Mouse (Mus musculus): ENCODE measurements around the gene Car2. TPM values are rescaled to one million over a fixed set of nuclear protein-coding genes. Genes with fewer than 3 reads are reported as not detected.

The Car2 gene
- polyA plus RNA-seq, 1 experiment from 2014 or later, result 27.9 TPM

GRCm38 (mm10) chr3:14879293-14879692 lies 6.8 kb upstream of the Car2 start:
- Histone ChIP-seq H3K27me3 (ENCODE audit: control insufficient read depth, insufficient read depth, low read length) (no peaks in the 10 kb centered on the region), H3K27ac (replicated peaks in 1 of 2; ENCODE audit: control insufficient read depth in 1 of 2, insufficient read depth in 1 of 2, low read depth in 2 of 2, low read length in 2 of 2) (no peak overlapping the region), H3K36me3 (ENCODE audit: control insufficient read depth, insufficient read depth, low read length) (no peaks in the 10 kb centered on the region), H3K9ac (ENCODE audit: low read length) (no peak overlapping the region), H3K9me3 (ENCODE audit: control insufficient read depth, low read length) (no peaks in the 10 kb centered on the region), H3K4me1 (ENCODE audit: control insufficient read depth in 2 of 2, insufficient read depth in 2 of 2, low read length in 2 of 2) (peaks cover 2 to 6% of the 10 kb centered on the region in 2 experiments; a peak in 2 of 4 replicates), H3K4me3 (ENCODE audit: control insufficient read depth in 1 of 2, insufficient read depth in 1 of 2, low read depth in 1 of 2, low read length in 2 of 2) (no peak overlapping the region), H3K4me2 (ENCODE audit: low read length) (no peak overlapping the region)
- no peak for ATAC-seq (ENCODE audit: insufficient number of reproducible peaks, insufficient read depth, low FRiP score, low read depth)
- WGBS, result 53% methylated on average over 3 of the region's 3 CpGs

- WGBS, result 72% methylated on average over 2 of the region's 2 CpGs
- Histone ChIP-seq H3K4me1 (ENCODE audit: control insufficient read depth in 2 of 2, insufficient read depth in 2 of 2, low read length in 2 of 2) (peaks cover 2 to 6% of the 10 kb centered on the region in 2 experiments; a peak in 2 of 4 replicates), H3K36me3 (ENCODE audit: control insufficient read depth, insufficient read depth, low read length) (no peaks in the 10 kb centered on the region), H3K4me2 (ENCODE audit: low read length) (no peak overlapping the region), H3K4me3 (ENCODE audit: control insufficient read depth in 1 of 2, insufficient read depth in 1 of 2, low read depth in 1 of 2, low read length in 2 of 2) (no peak overlapping the region), H3K9ac (ENCODE audit: low read length) (no peak overlapping the region), H3K27me3 (ENCODE audit: control insufficient read depth, insufficient read depth, low read length) (no peaks in the 10 kb centered on the region), H3K9me3 (ENCODE audit: control insufficient read depth, low read length) (no peaks in the 10 kb centered on the region), H3K27ac (replicated peaks in 1 of 2; ENCODE audit: control insufficient read depth in 1 of 2, insufficient read depth in 1 of 2, low read depth in 2 of 2, low read length in 2 of 2) (no peak overlapping the region)
- no peak for ATAC-seq (ENCODE audit: insufficient number of reproducible peaks, insufficient read depth, low FRiP score, low read depth)
Measured at GRCm38 (mm10) chr3:14880277-14880676, 5.8 kb upstream of the Car2 start.

GRCm38 (mm10) chr3:14882005-14882404 lies 4.1 kb upstream of the Car2 start:
- H3K36me3 ChIP-seq (ENCODE audit: control insufficient read depth, insufficient read depth, low read length), result no peaks in the 10 kb centered on the region
- H3K9me3 ChIP-seq (ENCODE audit: control insufficient read depth, low read length), result no peaks in the 10 kb centered on the region
- H3K27ac ChIP-seq (replicated peaks in 1 of 2; ENCODE audit: control insufficient read depth in 1 of 2, insufficient read depth in 1 of 2, low read depth in 2 of 2, low read length in 2 of 2), result no peak overlapping the region
- no peaks in the 10 kb centered on the region for H3K27me3 ChIP-seq (ENCODE audit: control insufficient read depth, insufficient read depth, low read length)
- H3K4me2 ChIP-seq (ENCODE audit: low read length), result no peak overlapping the region
- peaks cover under 1 to 3% of the 10 kb centered on the region in 2 experiments; a peak in 3 of 4 replicates for H3K4me1 ChIP-seq (ENCODE audit: control insufficient read depth in 2 of 2, insufficient read depth in 2 of 2, low read length in 2 of 2)
- no peak overlapping the region for H3K9ac ChIP-seq (ENCODE audit: low read length)
- ATAC-seq (ENCODE audit: insufficient number of reproducible peaks, insufficient read depth, low FRiP score, low read depth), result no peak
- H3K4me3 ChIP-seq (ENCODE audit: control insufficient read depth in 1 of 2, insufficient read depth in 1 of 2, low read depth in 1 of 2, low read length in 2 of 2), result no peak overlapping the region

- Histone ChIP-seq H3K9me3 (ENCODE audit: control insufficient read depth, low read length) (no peaks in the 10 kb centered on the region), H3K9ac (ENCODE audit: low read length) (no peak overlapping the region), H3K36me3 (ENCODE audit: control insufficient read depth, insufficient read depth, low read length) (no peaks in the 10 kb centered on the region), H3K4me3 (ENCODE audit: control insufficient read depth in 1 of 2, insufficient read depth in 1 of 2, low read depth in 1 of 2, low read length in 2 of 2) (no peak overlapping the region), H3K4me1 (ENCODE audit: control insufficient read depth in 2 of 2, insufficient read depth in 2 of 2, low read length in 2 of 2) (peaks cover 1 to 4% of the 10 kb centered on the region in 2 experiments; a peak in 2 of 4 replicates), H3K27me3 (ENCODE audit: control insufficient read depth, insufficient read depth, low read length) (no peaks in the 10 kb centered on the region), H3K4me2 (ENCODE audit: low read length) (no peak overlapping the region), H3K27ac (replicated peaks in 1 of 2; ENCODE audit: control insufficient read depth in 1 of 2, insufficient read depth in 1 of 2, low read depth in 2 of 2, low read length in 2 of 2) (no peak overlapping the region)
- 64% methylated on average over 3 of the region's 3 CpGs for WGBS
- ATAC-seq (ENCODE audit: insufficient number of reproducible peaks, insufficient read depth, low FRiP score, low read depth), result no peak
Measured at GRCm38 (mm10) chr3:14882756-14883155, 3.3 kb upstream of the Car2 start.

- no peak for ATAC-seq (ENCODE audit: insufficient number of reproducible peaks, insufficient read depth, low FRiP score, low read depth)
- H3K4me1 ChIP-seq (ENCODE audit: control insufficient read depth in 2 of 2, insufficient read depth in 2 of 2, low read length in 2 of 2), result peaks cover 2 to 4% of the 10 kb centered on the region in 2 experiments; a peak in 2 of 4 replicates
- H3K4me3 ChIP-seq (ENCODE audit: control insufficient read depth in 1 of 2, insufficient read depth in 1 of 2, low read depth in 1 of 2, low read length in 2 of 2), result no peak overlapping the region
- no peaks in the 10 kb centered on the region for H3K9me3 ChIP-seq (ENCODE audit: control insufficient read depth, low read length)
- no peak overlapping the region for H3K4me2 ChIP-seq (ENCODE audit: low read length)
- H3K27ac ChIP-seq (replicated peaks in 1 of 2; ENCODE audit: control insufficient read depth in 1 of 2, insufficient read depth in 1 of 2, low read depth in 2 of 2, low read length in 2 of 2), result no peak overlapping the region
- H3K27me3 ChIP-seq (ENCODE audit: control insufficient read depth, insufficient read depth, low read length), result no peaks in the 10 kb centered on the region
- no peaks in the 10 kb centered on the region for H3K36me3 ChIP-seq (ENCODE audit: control insufficient read depth, insufficient read depth, low read length)
- no peak overlapping the region for H3K9ac ChIP-seq (ENCODE audit: low read length)
Measured at GRCm38 (mm10) chr3:14884826-14885225, 1.2 kb upstream of the Car2 start.

GRCm38 (mm10) chr3:14887134-14887666 lies 1.1 kb downstream of the Car2 start:
- WGBS, result 38% methylated on average over 11 of the region's 11 CpGs
- H3K27ac ChIP-seq (replicated peaks in 1 of 2; ENCODE audit: control insufficient read depth in 1 of 2, insufficient read depth in 1 of 2, low read depth in 2 of 2, low read length in 2 of 2), result peak overlapping the region in 1 of 2 experiments; percentile 66; a peak in 1 of 4 replicates

GRCm38 (mm10) chr3:14887686-14888295 lies 1.7 kb downstream of the Car2 start:
- H3K27ac ChIP-seq (replicated peaks in 1 of 2; ENCODE audit: control insufficient read depth in 1 of 2, insufficient read depth in 1 of 2, low read depth in 2 of 2, low read length in 2 of 2), result no peak overlapping the region
- H3K9me3 ChIP-seq (ENCODE audit: control insufficient read depth, low read length), result no peaks in the 10 kb centered on the region
- H3K9ac ChIP-seq (ENCODE audit: low read length), result no peak overlapping the region
- no peak for ATAC-seq (ENCODE audit: insufficient number of reproducible peaks, insufficient read depth, low FRiP score, low read depth)
- H3K36me3 ChIP-seq (ENCODE audit: control insufficient read depth, insufficient read depth, low read length), result no peaks in the 10 kb centered on the region
- H3K27me3 ChIP-seq (ENCODE audit: control insufficient read depth, insufficient read depth, low read length), result no peaks in the 10 kb centered on the region
- peak overlapping the region; percentile 86 for H3K4me2 ChIP-seq (ENCODE audit: low read length)
- peaks cover 2 to 4% of the 10 kb centered on the region in 2 experiments; a peak in 2 of 4 replicates for H3K4me1 ChIP-seq (ENCODE audit: control insufficient read depth in 2 of 2, insufficient read depth in 2 of 2, low read length in 2 of 2)
- 59% methylated on average over 10 of the region's 10 CpGs for WGBS
- peak overlapping the region in 1 of 2 experiments; percentile 70; a peak in 1 of 4 replicates for H3K4me3 ChIP-seq (ENCODE audit: control insufficient read depth in 1 of 2, insufficient read depth in 1 of 2, low read depth in 1 of 2, low read length in 2 of 2)

More at GRCm38 (mm10) chr3:14887134-14887666, 1.1 kb downstream of the Car2 start:
- peaks cover 2 to 4% of the 10 kb centered on the region in 2 experiments; a peak in 2 of 4 replicates for H3K4me1 ChIP-seq (ENCODE audit: control insufficient read depth in 2 of 2, insufficient read depth in 2 of 2, low read length in 2 of 2)
- H3K9me3 ChIP-seq (ENCODE audit: control insufficient read depth, low read length), result no peaks in the 10 kb centered on the region
- no peak for ATAC-seq (ENCODE audit: insufficient number of reproducible peaks, insufficient read depth, low FRiP score, low read depth)
- peak overlapping the region; percentile 83 for H3K9ac ChIP-seq (ENCODE audit: low read length)
- H3K4me2 ChIP-seq (ENCODE audit: low read length), result peak overlapping the region; percentile 86
- H3K4me3 ChIP-seq (ENCODE audit: control insufficient read depth in 1 of 2, insufficient read depth in 1 of 2, low read depth in 1 of 2, low read length in 2 of 2), result peak overlapping the region; percentile 70 to 79
- no peaks in the 10 kb centered on the region for H3K36me3 ChIP-seq (ENCODE audit: control insufficient read depth, insufficient read depth, low read length)
- H3K27me3 ChIP-seq (ENCODE audit: control insufficient read depth, insufficient read depth, low read length), result no peaks in the 10 kb centered on the region
